Mouse (Mus musculus) adrenal gland, adult 18-20 months (tissue): ENCODE results near the gene Axin2. TPM values are rescaled to one million over a fixed set of nuclear protein-coding genes. Genes with fewer than 3 reads are reported as not detected.

Experiments used
- DNase-seq, 2 experiments: peaks; one replicate each; pipeline ENCODE4 v3.0.0; 2021 to 2022; ENCODE audit warnings: low spot score in 2 of 2
- total RNA-seq, 2 experiments: library from RNA; stranded (reverse); gene quantifications; 1 replicate in 1 of 2; 2 replicates in 1 of 2; pipeline ENCODE4 v1.2.3; 2021

Axin2 gene
- total RNA-seq, 2 experiments from 2014 or later: 36.9 to 56.2 TPM

- DNase-seq: no peak
Measured at GRCm38 (mm10) chr11:108901670-108902069, 18.5 kb upstream of the Axin2 start.

DNA sequence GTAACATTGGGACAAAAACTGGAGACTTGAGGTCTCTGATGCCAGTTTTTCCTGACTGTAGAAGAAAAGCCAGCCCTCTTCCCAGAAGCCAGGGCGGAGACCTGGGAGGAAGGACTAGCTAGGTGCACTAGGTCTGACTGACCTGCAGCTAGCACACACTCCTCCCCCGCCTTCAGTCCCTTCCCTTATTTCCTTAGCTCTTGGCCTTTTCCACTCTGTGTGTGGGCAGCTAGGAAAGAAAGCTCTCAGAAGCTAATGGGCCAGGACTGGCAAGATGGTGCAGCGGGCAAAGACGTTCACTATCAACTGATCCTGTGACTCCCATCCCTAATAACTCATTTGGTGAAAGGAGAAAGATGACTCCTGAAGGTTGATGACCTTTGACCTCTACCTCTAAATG, 17.8 kb upstream of the Axin2 start:
- DNase-seq: no peak

GRCm38 (mm10) chr11:108906590-108907254, 13.4 kb upstream of the Axin2 start:
- no peak for DNase-seq

DNA sequence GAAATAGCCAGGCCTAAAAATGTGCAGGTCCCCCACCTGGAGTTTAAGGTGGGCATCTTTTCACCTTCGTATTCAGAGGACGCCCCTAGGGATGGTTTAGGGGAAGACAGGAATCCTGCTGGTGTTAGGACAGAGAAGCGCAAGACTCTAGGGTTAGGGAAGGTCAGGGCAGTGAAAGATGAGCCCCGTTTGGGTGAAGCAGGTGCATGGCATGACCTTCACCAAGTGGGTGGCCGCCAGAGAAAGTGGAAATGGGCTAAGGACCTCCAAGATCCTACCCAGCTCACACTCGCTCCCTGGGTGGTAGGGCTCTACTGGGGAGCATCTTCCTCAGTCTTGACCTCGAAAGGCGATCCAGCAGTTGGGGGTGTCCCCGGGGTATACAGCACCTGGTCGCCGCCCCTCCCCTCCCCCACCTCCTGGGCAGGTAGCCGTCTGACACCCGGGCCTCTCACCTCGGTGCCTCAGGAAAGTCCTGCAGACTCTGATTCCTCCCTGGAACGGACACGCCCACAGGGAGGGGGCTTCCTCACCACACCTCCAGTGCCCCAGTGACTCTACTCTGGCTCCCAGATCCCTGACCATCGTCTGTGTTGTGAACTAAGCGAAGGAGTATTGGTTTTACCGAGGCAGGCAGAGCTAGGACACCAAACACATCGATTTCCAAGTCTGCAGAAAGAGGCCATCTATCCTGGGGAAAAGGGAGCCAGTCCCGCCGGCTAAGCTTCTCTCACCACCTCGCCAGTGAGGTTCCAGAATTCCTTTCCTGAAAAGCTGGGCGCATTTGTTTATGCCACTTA, 10.6 kb upstream of the Axin2 start:
- DNase-seq: no peak

DNA sequence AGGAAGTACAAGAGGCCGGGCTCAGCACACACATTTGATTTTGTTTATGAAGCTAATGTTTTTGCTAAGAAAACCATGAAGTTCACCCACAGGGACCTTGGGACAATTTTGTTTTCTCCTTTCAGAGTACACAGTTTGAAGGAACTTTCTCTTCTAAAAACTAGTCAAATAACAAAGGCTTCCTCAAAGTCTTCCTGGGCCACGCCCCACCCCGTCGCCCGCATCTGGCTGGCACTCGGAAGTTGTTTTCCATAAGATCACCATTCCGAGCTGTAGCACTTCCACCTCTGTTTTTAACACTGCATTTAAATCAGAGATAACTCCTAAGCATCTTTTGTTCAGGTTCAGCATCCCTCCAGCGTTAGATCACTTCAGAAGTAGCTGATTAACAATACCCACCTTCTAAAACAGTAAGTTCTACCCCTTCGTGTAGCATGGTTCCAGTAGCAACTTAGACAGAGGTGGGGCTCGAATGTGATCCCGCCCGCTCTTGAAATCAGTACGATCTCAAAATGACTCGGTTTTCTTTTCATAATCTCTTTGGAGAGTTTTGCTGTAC, 9.7 kb upstream of the Axin2 start:
- no peak for DNase-seq

- no peak for DNase-seq
Measured at GRCm38 (mm10) chr11:108910903-108911302, 9.2 kb upstream of the Axin2 start.

DNA sequence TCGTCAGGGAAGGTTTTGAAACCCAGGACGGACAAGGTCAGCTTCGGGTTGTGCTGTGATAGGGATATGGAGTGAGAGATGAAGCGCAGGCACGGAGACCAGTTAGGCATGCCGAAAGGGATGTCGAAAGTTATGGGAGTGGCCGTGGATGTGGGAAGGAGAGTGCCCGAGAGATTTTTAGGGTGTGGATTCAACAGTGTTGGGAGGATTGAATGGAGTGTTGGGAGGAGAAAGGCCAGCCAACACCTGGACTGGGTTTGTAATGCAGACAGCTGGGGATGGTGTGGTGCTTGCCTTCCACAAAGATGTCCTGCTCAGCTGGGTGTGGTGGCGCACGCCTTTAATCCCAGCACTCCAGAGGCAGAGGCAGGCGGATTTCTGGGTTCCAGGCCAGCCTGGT, 8.0 kb upstream of the Axin2 start:
- no peak for DNase-seq

DNA sequence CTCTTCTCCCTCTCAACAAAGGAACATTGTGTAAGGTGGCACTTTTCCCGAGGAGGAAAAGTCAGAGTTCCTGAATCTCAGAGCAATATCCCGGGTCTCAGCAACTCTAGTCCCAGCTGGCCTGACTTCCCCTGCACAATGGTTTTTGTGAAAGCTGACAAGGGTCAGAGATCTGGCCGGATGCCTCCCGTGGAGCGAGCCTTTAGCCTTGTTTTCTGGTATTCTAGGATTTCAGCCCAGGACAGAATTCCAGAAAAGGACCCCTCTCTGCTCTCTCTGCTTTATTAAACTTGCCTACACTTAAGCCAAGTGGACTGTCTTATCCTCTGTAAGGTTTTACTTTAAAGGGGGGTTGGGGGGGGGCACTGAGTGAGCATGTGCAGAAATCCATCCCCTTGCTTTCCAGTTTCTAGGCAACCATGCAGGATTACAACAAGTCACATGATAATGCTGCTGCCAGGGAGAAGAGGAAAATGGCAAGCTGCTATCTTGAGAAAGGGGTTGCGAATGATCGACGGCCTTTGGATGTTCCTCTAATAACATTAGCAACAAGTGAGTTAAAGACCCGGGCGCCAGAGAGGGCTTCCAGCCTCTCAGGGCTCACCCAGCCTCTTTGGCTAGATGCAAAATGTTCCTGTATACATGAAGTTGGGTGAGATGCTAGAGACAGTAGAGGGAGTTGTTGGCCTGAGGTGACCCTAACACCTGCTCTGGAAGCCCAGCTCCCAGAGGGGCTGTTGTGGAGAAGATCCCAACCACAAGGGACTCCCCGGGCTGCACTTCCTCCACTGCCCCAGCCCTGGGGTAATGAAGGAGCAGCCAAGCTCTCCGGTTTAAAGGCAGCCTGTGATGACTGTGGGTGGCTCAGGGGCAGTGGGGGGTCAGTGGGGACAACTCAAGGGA, 2.5 kb upstream of the Axin2 start:
- DNase-seq: no peak

- peak; percentile 78 to 79 for DNase-seq
Measured at GRCm38 (mm10) chr11:108920636-108921505, 722 bp downstream of the Axin2 start.

DNA sequence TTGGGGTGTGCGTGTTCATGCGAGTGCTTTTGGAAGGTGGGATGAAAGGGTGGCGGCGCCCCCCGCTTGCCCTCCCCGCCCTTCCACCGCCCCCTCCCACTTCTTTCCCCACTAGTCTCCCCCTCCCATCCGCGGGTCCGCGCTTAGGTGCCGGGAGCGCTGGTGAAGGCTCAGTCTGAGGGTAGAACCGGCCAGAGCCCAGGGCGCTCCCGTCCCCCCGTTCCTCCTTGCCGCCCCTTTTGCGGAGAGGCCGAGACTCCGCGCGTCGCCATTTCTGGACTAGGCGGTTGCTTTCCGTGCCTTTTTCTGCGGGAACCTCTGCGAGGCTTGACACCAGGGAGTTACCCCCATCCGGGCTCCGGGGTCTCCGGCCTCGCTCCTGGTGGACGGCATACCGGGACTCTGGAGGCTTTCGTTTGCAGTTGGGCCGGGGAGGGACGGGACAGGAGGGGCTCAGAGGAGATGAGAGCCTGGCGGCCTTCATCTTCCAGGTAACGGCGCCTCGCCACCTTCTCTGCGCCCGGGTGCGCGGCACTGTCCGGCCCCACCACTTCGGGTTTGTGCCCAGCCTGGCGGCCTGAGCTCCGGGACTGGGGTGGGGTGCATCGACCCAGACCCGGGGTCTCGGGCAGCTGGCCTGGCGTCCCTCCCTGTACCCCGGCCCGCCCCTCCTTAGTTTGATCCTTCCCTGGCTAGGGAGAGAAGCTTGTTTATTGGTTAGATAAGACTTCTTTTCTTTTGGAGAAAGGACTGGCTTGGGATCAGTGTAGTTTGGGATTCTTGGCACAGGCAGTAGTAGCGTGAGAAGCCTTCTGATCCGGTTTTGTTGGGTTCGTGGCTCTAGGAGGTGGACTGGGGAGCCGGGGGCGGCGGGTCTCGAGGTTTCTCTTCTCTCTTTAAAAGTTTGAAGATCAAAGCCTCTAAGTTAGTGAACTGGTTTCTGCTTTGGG, 1.6 kb downstream of the Axin2 start:
- peak in 1 of 2 experiments; percentile 52 for DNase-seq

DNA sequence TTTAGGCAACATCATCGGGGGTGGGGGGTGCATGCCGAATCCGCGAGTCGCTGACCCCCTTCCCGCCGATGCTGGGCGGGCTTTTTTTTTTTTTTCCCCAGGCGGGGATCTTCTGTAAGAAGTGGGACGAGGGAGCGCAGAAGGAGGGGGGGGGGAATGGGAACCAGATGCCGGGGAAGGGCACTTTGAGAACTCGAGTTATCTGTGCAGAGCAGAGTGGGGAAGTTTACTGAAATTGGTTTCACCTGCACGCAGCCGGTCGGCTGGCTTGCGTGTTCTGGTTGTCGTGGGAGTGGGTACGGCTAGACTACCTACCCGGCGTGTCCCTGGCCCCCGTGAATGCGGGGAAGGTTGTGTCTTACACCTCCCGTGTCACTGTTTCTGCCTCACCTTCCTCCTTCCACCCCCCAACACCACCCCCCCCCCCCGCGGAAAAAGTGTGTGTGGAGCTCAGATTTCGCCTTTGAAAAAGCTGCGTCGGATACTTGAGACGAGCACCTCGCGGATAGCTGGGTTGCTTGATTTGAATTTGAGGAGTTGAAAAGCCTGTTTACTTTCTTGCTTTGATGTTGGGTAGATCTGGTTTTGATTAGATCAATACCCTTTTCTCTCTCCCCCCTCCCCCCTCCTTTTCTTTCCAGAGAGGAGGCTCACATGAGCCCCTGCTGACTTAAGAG, 2.5 kb downstream of the Axin2 start:
- no peak for DNase-seq

DNA sequence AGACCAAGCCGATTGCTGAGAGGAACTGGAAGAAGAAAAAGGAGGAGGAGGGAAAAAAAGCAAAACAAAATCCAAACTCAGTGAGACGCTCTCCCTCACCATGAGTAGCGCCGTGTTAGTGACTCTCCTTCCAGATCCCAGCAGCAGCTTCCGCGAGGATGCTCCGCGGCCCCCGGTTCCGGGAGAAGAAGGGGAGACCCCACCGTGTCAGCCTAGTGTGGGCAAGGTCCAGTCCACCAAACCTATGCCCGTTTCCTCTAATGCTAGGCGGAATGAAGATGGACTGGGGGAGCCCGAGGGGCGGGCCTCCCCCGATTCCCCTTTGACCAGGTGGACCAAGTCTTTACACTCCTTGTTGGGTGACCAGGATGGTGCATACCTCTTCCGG, 3.0 kb downstream of the Axin2 start:
- DNase-seq: no peak

GRCm38 (mm10) chr11:108923781-108924180, 3.6 kb downstream of the Axin2 start:
- DNase-seq: no peak

- no peak for DNase-seq
Measured at GRCm38 (mm10) chr11:108924346-108924745, 4.2 kb downstream of the Axin2 start.

GRCm38 (mm10) chr11:108925202-108925601, 5.1 kb downstream of the Axin2 start:
- DNase-seq: peak; percentile 90 to 93

- no peak for DNase-seq
Measured at GRCm38 (mm10) chr11:108925826-108926225, 5.7 kb downstream of the Axin2 start.

GRCm38 (mm10) chr11:108926345-108927092, 6.4 kb downstream of the Axin2 start:
- DNase-seq: no peak

DNA sequence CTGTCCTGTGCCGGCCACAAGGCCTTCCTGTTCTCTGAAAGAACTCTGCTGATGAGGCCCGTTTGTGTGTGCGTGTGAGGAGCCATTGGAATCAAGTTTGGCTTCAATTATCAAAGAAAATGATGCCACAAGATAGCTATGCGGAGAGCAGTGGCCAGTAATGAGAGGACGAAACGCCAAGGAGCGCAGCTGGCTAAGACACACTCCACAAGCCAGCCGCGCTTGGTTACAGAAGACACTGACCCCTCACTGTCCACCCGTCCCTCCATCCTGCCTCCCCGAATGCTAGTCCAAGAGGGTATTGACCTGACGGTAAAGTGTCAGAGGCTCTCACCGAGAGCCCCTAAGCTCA, 6.9 kb downstream of the Axin2 start:
- DNase-seq: no peak
